Mouse (Mus musculus) liver, postnatal 0 days (tissue): ENCODE data around the gene Rbm39. TPM values are rescaled to one million over a fixed set of nuclear protein-coding genes. Genes with fewer than 3 reads are reported as not detected.
A peak's percentile ranks its signal among the peaks of the same experiment; 100 is the strongest.
"Not testable (repeated sequence)": the region's sequence is repeated elsewhere in the genome, so short reads cannot be mapped to it uniquely, and the experiment has no call there.

Experiments
- ATAC-seq: fragments of 200-750 bp; cut with Nextera tagmentation; 2 replicates; pipeline ENCODE4 v1.8.0; 2017; ENCODE audit warnings: mild to moderate bottlenecking, moderate library complexity
- DNase-seq: peaks from one replicate; pipeline ENCODE4 v3.0.0-alpha.2; 2016
- H3K27ac ChIP-seq: fragments of 300-500 bp; sonication (generic); 2 replicates; pipeline ENCODE4 v1.5.1; 2014; ENCODE audit warnings: antibody characterized with exemption, moderate library complexity, mild to moderate bottlenecking, low read depth
- H3K27me3 ChIP-seq: fragments of 300-500 bp; sonication (generic); 2 replicates; pipeline ENCODE4 v1.6.1; 2014; ENCODE audit warnings: low read length, control low read depth, mixed read lengths; ENCODE audit not compliant: insufficient read depth
- H3K36me3 ChIP-seq: fragments of 300-500 bp; sonication (generic); replicated peaks from 2 replicates; pipeline ENCODE4 v1.6.1; 2014; ENCODE audit warnings: mild to moderate bottlenecking, control low read depth, low read length, moderate library complexity, mixed read lengths; ENCODE audit not compliant: insufficient read depth
- H3K4me1 ChIP-seq: fragments of 300-500 bp; sonication (generic); 2 replicates; pipeline ENCODE4 v1.6.1; 2014; ENCODE audit warnings: antibody characterized with exemption, mild to moderate bottlenecking, control low read depth; ENCODE audit not compliant: insufficient read depth
- H3K4me2 ChIP-seq: fragments of 300-500 bp; sonication (generic); 2 replicates; pipeline ENCODE4 v1.6.1; 2014; ENCODE audit warnings: low read depth, mild to moderate bottlenecking, low read length, moderate library complexity, mixed read lengths
- H3K4me3 ChIP-seq: fragments of 300-500 bp; sonication (generic); 2 replicates; pipeline ENCODE4 v1.5.1; 2014; ENCODE audit warnings: low read depth, low read length
- H3K9ac ChIP-seq: fragments of 300-500 bp; sonication (generic); replicated peaks from 2 replicates; pipeline ENCODE4 v1.6.1; 2014; ENCODE audit warnings: mild to moderate bottlenecking, moderate library complexity
- H3K9me3 ChIP-seq: fragments of 300-500 bp; sonication (generic); 2 replicates; pipeline ENCODE4 v1.6.1; 2016; ENCODE audit warnings: mild to moderate bottlenecking, control low read depth, low read length, mixed read lengths
- CTCF ChIP-seq: sonication (generic); IDR thresholded peaks from 2 replicates; pipeline ENCODE4 v1.5.1; 2016; ENCODE audit warnings: antibody characterized with exemption, low read depth
- EP300 ChIP-seq: IDR thresholded peaks from 2 replicates; pipeline ENCODE4 v1.6.1; 2016; ENCODE audit warnings: antibody characterized with exemption, low read depth, mild to moderate bottlenecking
- WGBS: fragments of 180-500 bp; shearing (Covaris S2); extraction: QIAGEN DNeasy Blood & Tissue Kit; methylation state at CpG from one replicate; pipeline ENCODE4 v1.1.7; 2014; ENCODE audit not compliant: insufficient replicate concordance; 5-methylcytosine and 5-hydroxymethylcytosine counted together
- polyA plus RNA-seq: library from polyadenylated mRNA; unstranded; fragments of >200 nt; fragmentation: Nextera tagmentation; extraction: Ambion mirVana; gene quantifications from 2 replicates; pipeline ENCODE4 v1.2.1, GENCODE M21; 2015

Gene Rbm39
- polyA plus RNA-seq, 1 experiment from 2014 or later: 239 TPM

- H3K9me3 ChIP-seq: no peaks in the 10 kb centered on the region
- H3K36me3 ChIP-seq: no peaks in the 10 kb centered on the region
- H3K4me3 ChIP-seq: no peak overlapping the region
- no peak for DNase-seq
- ATAC-seq: no peak
- H3K27ac ChIP-seq: peak overlapping the region; percentile 44
- no peaks in the 10 kb centered on the region for H3K27me3 ChIP-seq
- H3K4me2 ChIP-seq: no peak overlapping the region
- H3K9ac ChIP-seq: no peak overlapping the region
- no peak for TF ChIP-seq CTCF
- TF ChIP-seq EP300: peak; percentile 37; the same call in 1 of the 2 replicates
- peaks cover 35% of the 10 kb centered on the region for H3K4me1 ChIP-seq
Observed at GRCm38 (mm10) chr2:156194571-156194970, 14.5 kb upstream of the Rbm39 start.

GRCm38 (mm10) chr2:156193066-156193862 is 13.2 kb upstream of the Rbm39 start:
- H3K27me3 ChIP-seq: no peaks in the 10 kb centered on the region
- no peak overlapping the region for H3K9ac ChIP-seq
- WGBS: 61% methylated on average over 3 of the region's 3 CpGs
- peaks cover 31% of the 10 kb centered on the region for H3K4me1 ChIP-seq
- DNase-seq (no peak), ATAC-seq (no peak)
- no peak overlapping the region for H3K27ac ChIP-seq
- H3K36me3 ChIP-seq: no peaks in the 10 kb centered on the region
- H3K4me2 ChIP-seq: no peak overlapping the region
- H3K4me3 ChIP-seq: no peak overlapping the region
- no peaks in the 10 kb centered on the region for H3K9me3 ChIP-seq
- TF ChIP-seq EP300 (no peak), CTCF (no peak)

GRCm38 (mm10) chr2:156192068-156192467 is 12.0 kb upstream of the Rbm39 start:
- no peak for ATAC-seq
- H3K9me3 ChIP-seq: no peaks in the 10 kb centered on the region
- no peak overlapping the region for H3K4me3 ChIP-seq
- H3K4me1 ChIP-seq: peaks cover 22% of the 10 kb centered on the region
- H3K27me3 ChIP-seq: no peaks in the 10 kb centered on the region
- no peak overlapping the region for H3K9ac ChIP-seq
- no peak for TF ChIP-seq CTCF
- no peak for TF ChIP-seq EP300
- H3K4me2 ChIP-seq: no peak overlapping the region
- H3K36me3 ChIP-seq: no peaks in the 10 kb centered on the region
- DNase-seq: no peak
- H3K27ac ChIP-seq: no peak overlapping the region
- 83% methylated on average over 2 of the region's 2 CpGs for WGBS

- WGBS: 88% methylated on average over 2 of the region's 2 CpGs
- Histone ChIP-seq H3K4me1 (peaks cover 18% of the 10 kb centered on the region), H3K9ac (no peak overlapping the region), H3K4me2 (no peak overlapping the region), H3K27me3 (no peaks in the 10 kb centered on the region), H3K27ac (no peak overlapping the region), H3K36me3 (no peaks in the 10 kb centered on the region), H3K9me3 (no peaks in the 10 kb centered on the region), H3K4me3 (no peak overlapping the region)
- 0 out of 2 replicates have a peak, but pooled peaks have one; percentile 17 for TF ChIP-seq CTCF
- no peak for TF ChIP-seq EP300
- ATAC-seq (no peak), DNase-seq (no peak)
Observed at GRCm38 (mm10) chr2:156191540-156191939, 11.5 kb upstream of the Rbm39 start.

GRCm38 (mm10) chr2:156190004-156190896 is 10.2 kb upstream of the Rbm39 start:
- peak; percentile 39 for DNase-seq
- no peak overlapping the region for H3K4me3 ChIP-seq
- peaks cover 10% of the 10 kb centered on the region; the same call in 1 of the 2 replicates for H3K4me1 ChIP-seq
- peak overlapping the region; percentile 80 for H3K27ac ChIP-seq
- 39% methylated on average over 14 of the region's 14 CpGs for WGBS
- peak overlapping the region; percentile 48; the same call in 1 of the 2 replicates for H3K9ac ChIP-seq
- H3K4me2 ChIP-seq: peak overlapping the region; percentile 49
- no peaks in the 10 kb centered on the region for H3K27me3 ChIP-seq
- TF ChIP-seq CTCF: no peak
- TF ChIP-seq EP300: no peak
- no peaks in the 10 kb centered on the region for H3K9me3 ChIP-seq
- no peaks in the 10 kb centered on the region for H3K36me3 ChIP-seq
- ATAC-seq: peak; percentile 48; the same call in 1 of the 2 replicates

- not testable (repeated sequence) for H3K9me3 ChIP-seq, H3K4me2 ChIP-seq, H3K9ac ChIP-seq, ATAC-seq, H3K27ac ChIP-seq, H3K4me1 ChIP-seq, H3K4me3 ChIP-seq, H3K36me3 ChIP-seq, H3K27me3 ChIP-seq, DNase-seq
- 57% methylated on average over 7 of the region's 7 CpGs for WGBS
Observed at GRCm38 (mm10) chr2:156189241-156189640, 9.2 kb upstream of the Rbm39 start.
